Mouse (Mus musculus) regulatory T cell (primary cell): ENCODE measurements at regions not wholly inside any gene's neighbourhood (a gene's known extent, or its start where the extent isn't known, plus 50 kb on each side); places are given as distances from the start of the nearest gene placed in this dataset.

Source experiments
- in situ Hi-C: fragments of 300-600 bp; cut with MboI, MseI; formaldehyde crosslinking; loops from one replicate; pipeline ENCODE4 v1.15.1; 2025; ENCODE audit warnings: high pct_unique_total_duplicates

DNA sequence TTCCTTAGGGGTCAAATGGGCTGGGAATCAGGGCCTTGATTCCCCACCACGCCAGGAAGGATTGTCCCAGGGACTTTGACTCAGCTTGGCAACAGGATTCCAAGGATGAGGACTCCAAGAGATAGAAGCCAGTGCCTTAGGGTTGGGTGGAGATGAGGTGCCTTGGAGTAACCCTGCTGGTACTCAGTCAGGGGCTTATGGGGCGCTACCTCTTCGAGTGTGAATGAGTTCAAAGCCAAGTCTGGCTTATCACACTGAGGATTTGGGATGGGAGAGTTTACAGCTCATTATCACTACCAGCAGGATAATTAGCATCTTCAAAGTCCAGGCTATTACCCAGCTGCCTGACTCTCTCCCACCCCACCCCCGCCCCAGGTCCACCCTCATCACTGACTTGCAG lies 213.5 kb downstream of the Cdh26 start:
- in situ Hi-C loops, result no loop called here

DNA sequence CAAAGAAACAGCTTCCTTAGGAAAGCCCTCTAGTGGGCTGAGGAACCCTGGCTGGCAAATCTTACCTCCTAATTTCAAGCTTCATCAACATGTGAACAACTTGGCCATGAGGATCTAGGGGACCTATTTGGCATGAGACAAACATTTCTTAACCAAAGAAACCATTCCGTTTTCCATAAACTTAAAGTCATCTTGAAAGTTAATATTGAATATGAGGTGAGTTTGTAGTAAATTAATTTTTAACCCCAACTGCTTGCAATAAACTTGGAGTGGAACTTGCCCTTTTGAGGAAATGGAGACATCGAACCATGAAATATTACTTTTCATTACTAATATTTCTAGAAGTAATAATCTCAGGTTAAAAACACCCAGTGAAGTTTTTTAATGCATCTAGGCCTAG lies 229.7 kb downstream of the Cdh26 start:
- in situ Hi-C loops, result no loop called here

DNA sequence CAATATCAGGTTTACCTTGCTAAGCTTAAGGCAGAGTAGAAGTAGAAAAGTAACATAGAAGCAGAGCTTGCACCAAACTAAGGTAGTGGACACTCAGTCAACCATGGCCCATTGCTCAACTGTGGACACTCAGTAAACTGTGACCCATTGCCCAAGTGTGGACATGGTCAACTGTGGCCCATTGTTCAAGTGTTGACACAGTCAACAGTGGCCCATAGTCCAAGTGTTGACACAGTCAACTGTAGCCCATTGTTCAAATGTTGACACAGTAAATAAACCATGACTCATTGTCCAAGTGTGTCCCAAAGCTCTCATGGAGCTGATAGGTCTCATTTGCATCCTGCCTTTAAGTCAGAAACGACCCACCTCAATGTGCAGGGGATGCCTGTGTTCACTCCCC lies 232.1 kb downstream of the Cdh26 start:
- in situ Hi-C loops, result no loop called here

DNA sequence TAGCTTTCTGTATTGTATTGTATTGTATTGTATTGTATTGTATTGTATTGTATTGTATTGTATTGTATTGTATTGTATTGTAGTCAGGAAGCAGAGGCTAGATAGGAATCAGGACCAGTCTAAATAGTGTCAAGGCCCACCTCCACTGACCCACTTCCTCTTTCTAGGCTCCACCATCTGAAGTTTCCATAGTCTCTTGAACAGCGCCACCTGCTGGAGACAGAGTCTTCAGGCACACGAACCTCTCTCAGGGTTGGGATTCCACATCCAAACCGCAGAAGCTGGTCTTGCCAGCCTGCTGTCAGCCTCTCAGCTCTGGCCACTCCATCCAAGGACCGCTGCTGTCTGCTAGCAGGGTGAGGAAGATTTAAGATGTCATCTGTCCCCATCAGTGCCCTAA lies 234.6 kb downstream of the Cdh26 start:
- in situ Hi-C loops, result loop anchor here (5.0 kb wide), 1 partner anchor 158 kb away; no protein-coding TSS in a partner anchor

DNA sequence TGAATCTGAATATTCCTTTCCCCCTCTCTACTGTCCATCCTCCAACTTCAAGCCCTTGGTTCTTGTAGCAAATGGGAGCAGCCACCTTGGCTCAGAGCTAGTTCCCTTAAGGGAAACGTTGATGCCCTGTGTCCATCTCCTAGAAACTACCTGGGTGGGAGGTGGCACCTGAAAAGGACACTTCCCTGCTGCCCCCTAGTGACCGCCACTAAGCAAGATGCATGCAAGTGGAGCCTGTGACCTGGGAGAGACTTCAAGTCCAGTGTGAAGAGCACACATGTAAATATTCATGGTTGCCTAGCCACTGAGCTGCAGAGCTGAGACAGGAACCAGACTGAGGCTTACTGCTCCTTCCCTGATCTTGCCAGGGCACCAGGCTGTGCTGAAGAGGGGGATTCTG lies 238.1 kb downstream of the Cdh26 start:
- in situ Hi-C loops, result loop anchor here (5.0 kb wide), 1 partner anchor 161 kb away; no protein-coding TSS in a partner anchor

DNA sequence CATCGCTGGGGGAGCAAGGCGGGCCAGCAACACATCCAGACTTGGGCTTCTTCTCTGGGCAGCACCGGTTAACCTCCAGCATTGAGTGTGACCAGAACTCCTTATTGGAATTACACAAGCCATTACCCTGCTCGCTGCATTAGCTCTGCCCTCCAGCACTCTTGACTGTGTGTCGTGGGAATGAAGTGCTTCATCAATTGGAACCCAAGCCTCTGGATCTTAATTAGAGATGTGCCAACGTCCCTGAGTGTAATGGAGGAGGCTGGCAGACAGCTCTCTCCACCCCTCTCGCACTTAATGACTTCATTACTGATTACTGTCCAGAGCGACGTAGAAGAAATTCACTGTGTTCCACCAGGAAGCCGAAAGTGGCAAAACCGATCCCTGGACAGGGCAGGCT lies 240.6 kb downstream of the Cdh26 start:
- in situ Hi-C loops, result no loop called here

DNA sequence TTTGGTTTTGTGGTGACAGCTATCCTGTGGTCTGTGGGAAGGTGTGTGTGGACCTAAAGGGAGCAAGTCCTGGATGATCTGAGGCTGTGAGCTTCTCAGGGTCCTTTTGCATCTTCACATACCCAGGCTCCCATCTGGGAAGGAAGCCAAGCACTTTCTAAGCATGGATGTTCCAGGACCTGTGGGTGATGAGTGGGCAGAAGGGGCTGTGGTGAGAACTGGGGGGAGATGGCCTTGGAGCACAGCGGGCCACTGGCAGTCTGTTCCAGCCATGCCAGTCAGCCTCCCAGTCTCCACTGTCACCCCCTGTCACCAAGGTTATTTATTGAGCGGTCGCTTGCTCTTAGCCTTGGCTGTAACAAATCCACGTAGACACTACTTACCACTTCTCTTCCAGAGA lies 243.3 kb downstream of the Cdh26 start:
- in situ Hi-C loops, result no loop called here

DNA sequence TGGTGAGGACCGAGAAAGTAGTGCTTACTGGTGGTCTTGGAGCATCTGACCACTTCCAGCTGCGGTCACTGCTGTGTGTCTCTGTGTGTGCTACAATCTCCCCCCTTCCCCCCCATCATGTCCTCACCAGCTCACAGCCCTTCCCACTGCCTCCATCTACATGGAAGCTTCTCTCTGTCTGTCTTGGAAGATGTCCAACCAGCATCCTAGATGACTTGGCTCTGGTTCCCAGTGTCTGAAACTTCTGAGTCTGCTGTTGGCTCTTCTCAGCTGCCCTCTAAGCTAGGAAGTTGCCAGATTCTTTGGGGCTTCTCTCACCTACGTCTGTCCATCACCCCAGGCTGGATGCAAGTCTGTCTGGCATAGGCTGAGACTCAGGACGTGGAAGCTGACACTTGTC lies 244.3 kb downstream of the Cdh26 start:
- in situ Hi-C loops, result no loop called here

DNA sequence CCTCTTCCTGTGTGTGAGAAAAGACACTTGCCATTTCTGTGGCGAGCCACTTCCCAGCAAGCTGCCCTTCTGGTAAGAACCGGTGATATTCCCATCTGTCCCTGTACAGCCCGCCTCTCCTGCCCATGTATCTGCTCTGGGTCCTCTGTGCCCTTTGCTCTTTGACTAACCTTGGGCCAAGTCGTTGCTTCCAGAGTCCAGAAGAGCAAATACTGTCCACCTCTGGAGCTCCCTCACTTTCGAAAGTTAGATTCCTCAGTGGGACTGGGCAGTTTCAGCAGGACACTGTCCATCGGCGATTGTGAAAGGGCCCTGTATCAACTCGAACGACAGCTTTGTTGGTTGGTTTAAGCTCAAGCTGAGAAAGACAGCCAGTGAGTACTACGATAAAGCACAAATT lies 246.6 kb downstream of the Cdh26 start:
- in situ Hi-C loops, result no loop called here

DNA sequence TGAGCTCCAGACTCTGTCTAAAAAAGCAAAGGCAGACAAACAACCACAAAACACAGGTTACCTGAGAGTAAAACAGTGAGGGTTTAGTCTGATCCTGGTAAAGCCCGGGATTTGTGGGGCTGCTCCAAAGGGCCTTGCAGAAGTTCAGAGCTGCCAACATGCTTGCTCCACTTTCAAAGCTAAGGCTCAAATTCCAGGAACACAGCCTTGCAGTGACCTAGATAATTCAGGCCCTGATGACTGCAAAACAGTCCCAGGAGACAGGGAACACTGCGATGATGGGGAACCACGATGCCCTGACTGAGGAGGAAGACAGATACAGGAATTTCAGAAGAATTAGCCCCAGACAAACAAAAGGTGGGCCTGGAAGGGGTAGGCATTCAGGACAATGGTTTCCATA lies 250.0 kb downstream of the Cdh26 start:
- in situ Hi-C loops, result no loop called here

DNA sequence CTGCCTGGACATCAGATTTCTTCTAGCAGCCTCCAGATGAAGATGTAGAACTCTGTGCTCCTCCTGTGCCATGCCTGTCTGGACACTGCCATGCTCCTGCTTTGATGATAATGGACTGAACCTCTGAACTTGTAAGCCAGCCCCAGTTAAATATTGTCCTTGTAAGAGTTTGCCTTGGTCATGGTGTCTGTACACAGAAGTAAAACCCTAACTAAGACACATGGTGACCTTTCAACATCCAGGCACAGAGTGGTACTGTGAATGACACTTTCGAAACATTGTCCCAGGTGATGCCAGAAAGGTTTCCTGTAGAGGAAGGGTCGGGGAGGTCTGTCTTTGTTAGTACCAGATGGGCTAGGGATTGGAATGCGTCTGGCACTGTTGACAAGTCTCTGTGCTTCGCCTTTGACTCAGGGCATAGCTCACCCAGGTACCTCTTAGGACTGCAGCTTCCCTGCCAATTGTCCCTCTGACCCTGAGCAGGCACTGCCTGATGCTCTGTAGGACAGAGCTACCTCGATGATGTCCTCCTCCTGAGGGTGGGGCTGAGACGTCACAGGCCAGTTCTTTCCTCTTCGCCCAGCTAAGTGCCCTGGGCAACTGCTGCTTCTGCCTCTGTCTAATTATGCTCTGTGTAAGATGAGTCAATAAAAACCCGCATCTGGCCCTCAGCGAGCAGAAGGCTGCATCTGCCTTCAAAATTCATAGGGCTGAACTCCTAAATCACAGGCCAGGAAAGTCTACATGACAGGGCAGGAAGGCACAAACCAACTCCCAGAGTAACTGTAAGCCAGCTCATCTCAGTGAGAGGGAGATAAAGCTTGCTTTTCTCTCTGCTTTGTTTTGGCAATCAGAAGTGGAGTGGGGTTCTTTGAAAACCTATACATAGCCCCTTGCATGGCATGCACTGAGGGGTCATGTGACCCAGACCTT lies 254.0 kb downstream of the Cdh26 start:
- in situ Hi-C loops, result no loop called here

DNA sequence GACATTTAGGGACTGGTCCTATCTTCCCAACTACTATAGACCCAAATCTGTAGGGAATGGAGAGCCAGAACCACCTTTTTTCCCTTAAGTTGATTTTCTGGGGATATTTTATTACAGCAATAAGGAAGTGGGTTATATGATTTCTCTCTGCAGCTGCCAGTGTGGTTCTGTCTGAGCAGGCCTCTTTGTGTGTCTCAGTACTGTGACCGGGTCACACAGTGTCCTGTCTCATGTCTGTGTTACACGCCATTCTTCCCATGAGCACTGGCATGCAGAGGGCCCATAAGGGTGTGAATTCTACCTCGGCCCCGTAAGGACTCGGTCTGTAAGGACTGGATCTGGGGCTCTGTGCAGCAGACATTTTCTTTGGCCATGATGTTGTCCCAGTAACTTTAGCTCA lies 254.9 kb downstream of the Cdh26 start:
- in situ Hi-C loops, result no loop called here

DNA sequence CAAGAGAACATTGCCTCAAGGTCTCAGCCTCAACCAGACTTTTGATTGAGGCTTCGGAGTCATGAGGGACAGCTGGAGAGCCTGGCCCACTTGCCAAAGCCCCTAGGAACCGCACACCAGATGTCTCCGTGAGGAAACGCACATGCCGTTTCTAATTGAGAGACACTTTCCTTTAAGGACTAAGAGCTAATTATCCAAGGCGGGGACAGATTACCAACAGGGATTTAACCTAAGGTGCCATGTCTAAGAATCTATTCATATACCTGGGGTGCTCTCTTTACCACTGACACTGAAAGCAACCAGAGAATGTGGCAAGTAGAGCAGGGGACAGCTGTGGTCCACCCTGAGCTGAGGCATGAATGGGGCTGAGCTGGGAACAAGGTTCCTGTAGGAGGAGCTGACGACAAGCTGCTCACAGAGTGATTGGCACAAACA lies 255.9 kb downstream of the Cdh26 start:
- in situ Hi-C loops, result no loop called here

DNA sequence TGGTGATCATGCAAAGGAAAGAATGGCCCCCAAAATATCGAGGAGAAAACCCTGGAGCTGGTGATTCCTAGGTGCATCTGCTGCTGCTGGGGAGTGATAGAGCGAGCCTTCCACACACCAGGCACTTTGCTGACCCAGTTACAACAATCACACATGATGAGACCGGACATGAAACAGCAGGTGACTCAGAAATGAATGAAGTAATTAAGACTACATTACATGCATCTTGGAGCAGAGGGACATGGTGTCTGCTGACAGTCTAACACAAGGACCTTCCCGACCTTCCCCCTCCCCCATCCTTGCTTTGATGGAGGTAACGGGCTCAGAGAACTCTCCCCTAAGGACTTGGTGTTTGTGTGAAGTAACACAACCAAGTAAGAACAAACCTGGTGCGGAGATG lies 258.3 kb downstream of the Cdh26 start:
- in situ Hi-C loops, result no loop called here

DNA sequence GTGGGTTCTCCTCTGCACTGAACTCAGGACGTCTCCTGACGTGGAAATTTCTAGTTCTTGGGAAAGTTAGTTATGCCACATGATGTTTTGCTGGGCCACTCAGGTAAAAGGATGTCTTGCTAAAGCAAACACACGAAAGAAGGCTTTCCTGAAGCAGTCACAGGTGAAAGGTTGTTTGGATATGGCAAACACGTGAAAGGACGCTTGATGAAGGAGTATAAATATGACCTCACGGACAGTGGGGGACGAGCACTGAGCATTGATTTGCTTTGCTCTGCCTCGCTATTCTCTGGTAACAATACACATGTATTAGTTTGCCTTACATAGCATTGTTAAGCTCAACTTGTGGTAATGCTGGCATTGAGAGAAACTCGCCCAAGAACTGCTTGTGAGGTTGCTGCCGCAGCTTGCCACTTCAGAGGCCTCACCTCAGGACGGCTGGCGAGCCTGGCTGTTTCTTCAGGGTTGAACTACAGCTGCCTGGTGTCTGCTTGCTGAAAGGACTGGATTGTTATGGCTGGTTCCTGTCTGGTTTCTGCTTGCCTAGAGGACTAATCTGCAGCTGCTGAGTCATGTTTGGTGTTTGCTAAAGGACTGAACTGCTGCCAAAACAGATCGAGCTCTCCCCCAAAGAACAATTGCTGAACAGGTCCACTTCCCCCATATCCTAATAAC lies 261.0 kb downstream of the Cdh26 start:
- in situ Hi-C loops, result no loop called here

DNA sequence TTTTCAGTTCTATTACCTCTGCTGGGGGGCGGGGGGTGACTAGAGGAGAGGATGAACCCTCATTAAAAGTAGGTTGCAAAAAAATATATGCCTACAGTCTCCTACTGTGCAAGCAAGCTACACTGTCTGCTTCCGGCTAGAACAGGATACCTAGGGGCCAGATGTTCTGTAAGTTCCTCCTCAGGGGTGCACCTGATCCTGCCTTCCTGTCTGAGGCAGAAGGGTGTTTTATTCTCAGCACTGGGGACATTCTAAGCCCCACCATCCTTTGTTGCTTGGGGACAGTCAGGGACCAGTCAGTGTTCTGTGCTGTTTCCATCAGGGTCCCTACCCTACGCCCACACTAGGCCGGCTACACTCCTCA lies 261.5 kb downstream of the Cdh26 start:
- in situ Hi-C loops, result no loop called here

DNA sequence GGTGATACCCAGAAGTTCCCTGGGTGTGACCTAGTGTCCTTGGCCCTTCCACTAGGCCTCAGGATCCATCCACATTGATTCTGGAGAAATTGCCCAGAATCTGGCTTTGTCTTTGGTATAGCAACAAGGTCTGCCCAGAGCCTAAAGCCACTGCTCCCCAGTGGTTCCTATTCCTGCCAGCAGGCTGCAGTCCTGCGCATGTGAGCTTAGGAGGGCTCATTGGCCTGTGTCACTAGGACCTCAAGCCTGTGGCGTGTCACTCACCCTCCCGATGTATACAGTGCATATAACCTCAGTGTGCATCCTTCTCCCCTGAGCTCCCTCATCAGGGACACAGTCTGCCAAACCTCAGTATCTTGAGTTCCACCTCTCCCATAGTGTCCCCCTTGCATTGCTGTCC lies 261.9 kb downstream of the Cdh26 start:
- in situ Hi-C loops, result no loop called here

DNA sequence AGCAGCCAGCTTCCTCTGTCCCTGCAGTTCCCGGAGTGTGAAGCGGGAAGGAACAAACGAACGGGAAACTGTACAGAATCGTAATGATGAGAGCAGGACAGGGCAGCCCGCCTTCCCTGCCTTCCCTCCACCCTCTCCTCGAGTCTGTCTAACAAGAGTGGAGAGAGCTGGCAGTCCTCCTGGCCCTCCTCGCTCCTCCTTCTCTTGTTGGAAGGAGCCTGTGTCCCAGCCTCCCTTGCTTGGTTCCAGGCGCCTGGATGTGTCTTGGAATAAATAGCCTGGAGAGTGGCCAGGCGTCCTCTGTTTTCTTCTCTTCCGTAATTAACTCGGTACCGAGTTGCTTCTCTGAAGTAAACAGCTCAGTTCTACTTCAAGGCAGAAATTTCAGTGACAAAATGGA lies 268.3 kb downstream of the Cdh26 start:
- in situ Hi-C loops, result no loop called here

DNA sequence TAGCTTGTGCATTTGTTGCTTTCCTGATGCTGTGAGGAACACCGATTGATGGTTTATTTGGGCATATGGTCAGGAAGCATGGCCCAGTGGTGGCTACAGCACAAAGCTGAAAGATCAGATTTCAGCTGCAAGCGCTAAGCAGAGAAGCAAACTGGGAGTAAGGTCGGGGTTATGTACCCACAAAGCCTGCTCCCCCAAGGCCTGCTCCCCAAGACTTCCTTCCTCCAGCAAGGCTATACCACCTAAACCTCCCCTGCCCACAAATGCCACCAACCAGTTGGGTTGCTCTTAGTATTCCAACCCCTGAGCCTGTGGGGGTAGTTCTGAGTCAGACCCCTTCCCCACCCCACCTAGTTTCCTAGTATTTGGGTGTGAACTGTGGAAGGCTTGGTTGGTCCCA lies 270.5 kb downstream of the Cdh26 start:
- in situ Hi-C loops, result no loop called here

DNA sequence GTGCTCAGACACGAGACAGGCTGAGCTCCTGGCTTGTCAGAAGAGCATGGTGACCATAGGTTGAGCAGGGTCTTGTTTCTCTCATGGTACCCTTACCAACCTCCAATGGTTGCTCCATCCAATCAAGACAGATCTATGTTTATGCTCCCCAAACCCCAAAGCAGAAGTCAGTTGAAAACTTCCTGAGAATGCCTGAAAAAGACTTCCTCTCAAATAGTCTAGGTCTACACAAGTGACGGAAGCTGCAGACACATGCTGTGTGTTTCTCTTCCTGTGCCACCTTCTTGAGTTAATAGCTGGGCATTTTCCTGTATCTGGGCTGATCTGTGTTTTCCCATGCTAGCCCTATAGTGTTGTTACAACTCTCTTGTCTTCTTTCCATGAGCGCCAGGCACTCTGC lies 274.2 kb downstream of the Cdh26 start:
- in situ Hi-C loops, result no loop called here

DNA sequence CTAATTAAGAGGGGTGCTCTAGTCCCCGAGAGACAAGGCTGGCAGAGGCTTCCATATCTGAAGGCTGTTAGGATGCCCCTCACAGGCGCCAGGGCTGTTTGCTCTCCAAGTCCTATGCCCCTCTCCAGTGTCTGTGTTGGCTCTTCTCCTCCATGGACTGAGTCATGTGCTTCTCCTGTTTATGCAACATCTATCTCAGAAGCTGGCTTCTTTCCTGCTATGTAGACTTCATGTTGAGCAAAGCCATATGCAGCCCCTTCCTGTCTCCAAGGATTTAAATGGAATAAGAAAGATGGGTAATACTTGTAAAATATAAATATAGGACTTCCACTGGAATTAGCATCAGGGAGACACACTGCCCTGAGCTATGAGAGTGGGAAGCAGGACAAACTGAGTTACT lies 278.3 kb downstream of the Cdh26 start:
- in situ Hi-C loops, result no loop called here

DNA sequence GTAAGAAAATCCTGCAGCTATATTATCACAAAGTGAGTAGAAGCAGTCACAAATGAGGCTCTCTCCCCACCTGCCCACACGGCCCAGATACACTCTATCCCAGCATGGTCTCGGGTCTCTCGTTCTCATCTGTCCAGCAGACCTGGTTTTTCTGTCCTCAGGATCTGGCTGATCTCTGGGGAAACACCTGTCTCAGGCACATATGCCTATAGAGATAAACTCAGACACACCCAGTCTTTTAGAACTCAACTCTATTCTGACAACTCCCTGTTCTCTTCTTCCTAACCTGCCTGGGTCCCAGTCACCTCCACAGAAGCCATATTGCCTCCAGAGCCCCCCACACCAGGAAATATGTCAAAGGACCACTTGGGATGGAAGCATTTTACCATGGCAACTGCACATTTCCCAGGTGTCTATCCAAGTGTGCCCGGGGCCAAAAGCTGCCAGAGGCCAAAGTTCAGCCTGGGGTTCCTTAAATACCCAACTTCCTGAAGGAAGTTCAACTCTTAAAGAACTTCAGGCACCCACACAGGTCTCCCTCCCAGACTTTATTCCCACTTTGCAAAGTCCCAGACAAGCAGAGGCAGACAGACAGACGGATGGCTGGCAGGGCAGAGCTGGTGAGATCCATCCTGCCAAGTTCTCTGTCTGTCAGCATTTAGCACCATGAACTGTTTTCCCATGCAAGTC lies 279.0 kb downstream of the Cdh26 start:
- in situ Hi-C loops, result no loop called here

DNA sequence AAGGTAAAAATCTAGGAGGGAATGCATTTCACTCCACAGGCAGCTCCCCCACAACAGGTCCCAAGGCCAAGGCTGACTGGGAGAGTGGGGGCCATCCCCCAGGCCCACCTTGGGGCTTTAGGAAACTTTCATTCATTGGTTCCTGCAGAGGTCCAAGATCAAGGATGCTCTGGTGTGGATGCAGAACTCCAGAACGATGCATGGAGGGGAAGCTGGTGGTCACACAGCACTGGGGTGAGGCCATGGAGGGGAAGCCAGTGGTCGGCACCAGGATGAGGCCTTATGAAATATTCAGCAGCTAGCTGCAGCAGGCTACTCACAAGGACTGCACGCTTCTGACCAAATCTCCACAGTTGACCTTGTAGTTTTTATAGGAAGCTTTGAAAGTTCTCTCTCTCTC lies 279.7 kb downstream of the Cdh26 start:
- in situ Hi-C loops, result no loop called here
